In genomic region chr17:15824854-15825253, GRCm38 (mm10) we compare ENCODE assay signal across 9 mouse cellular contexts. TPM values are rescaled to one million over a fixed set of nuclear protein-coding genes. Genes with fewer than 3 reads are reported as not detected.
A peak's percentile ranks its signal among the peaks of the same experiment; 100 is the strongest.
DNase-seq lines count a peak whose midpoint lies in the region; ATAC-seq and TF ChIP-seq lines count a peak whose summit lies in the region.
"Had no signal": no experiment of that assay in that cellular context is flagged by ENCODE, and none has a peak within 500 bp of the region (broad histone marks: within the 10 kb centered on the region; RNA-seq: fewer than 3 reads in every experiment).

No protein-coding gene starts in this region.

- peak overlapping the region; percentile 80 for H3K4me2 ChIP-seq in embryonic facial prominence, embryonic 11.5 days (ENCODE audit: low read depth, low read length)
- peak overlapping the region; percentile 92 for H3K4me2 ChIP-seq in hindbrain, postnatal 0 days (ENCODE audit: low read depth, low read length)
- peak overlapping the region; percentile 73 for H3K4me2 ChIP-seq in midbrain, embryonic 16.5 days (ENCODE audit: low read length)

- TF ChIP-seq POLR2A in kidney, adult 2 months (IDR thresholded peaks at IDR 0.05; ENCODE audit: low read depth, low read length): no peak

- no peak for TF ChIP-seq CTCF in kidney, adult 2 months (conservative IDR thresholded peaks at IDR 0.05; ENCODE audit: insufficient read depth, insufficient read length, low read depth, low read length)
- no peak for TF ChIP-seq CTCF in hindbrain, postnatal 0 days (IDR thresholded peaks at IDR 0.05; ENCODE audit: low read depth)

- no peaks in the 10 kb centered on the region for H3K9me3 ChIP-seq in embryonic facial prominence, embryonic 11.5 days (replicated peaks; ENCODE audit: control insufficient read depth, low read length)
- H3K9me3 ChIP-seq in hindbrain, postnatal 0 days (ENCODE audit: low read length): no peaks in the 10 kb centered on the region
- H3K9me3 ChIP-seq in midbrain, embryonic 16.5 days (replicated peaks; ENCODE audit: control insufficient read depth, low read length, poor library complexity, severe bottlenecking): no peaks in the 10 kb centered on the region

- DNase-seq in kidney, adult 2 months: no peak
- no peak for DNase-seq in kidney, postnatal 25 days
- DNase-seq in embryonic facial prominence, embryonic 11.5 days (ENCODE audit: low spot score): no peak
- DNase-seq in hindbrain, postnatal 0 days (ENCODE audit: low spot score): no peak
- DNase-seq in adrenal gland, adult (ENCODE audit: inconsistent age in 2 of 2, low spot score in 1 of 2): no peak
- DNase-seq in layer of hippocampus, postnatal 36 days: no peak
- no peak for DNase-seq in cerebellum, postnatal 36 days

- 25% methylated on average over 3 of the region's 3 CpGs for WGBS in kidney, adult 2 months
- 19% methylated on average over 3 of the region's 3 CpGs for WGBS in embryonic facial prominence, embryonic 11.5 days
- WGBS in hindbrain, postnatal 0 days: 19% methylated on average over 3 of the region's 3 CpGs
- 12% methylated on average over 3 of the region's 3 CpGs for WGBS in midbrain, embryonic 16.5 days

- H3K4me1 ChIP-seq in kidney, adult 2 months (ENCODE audit: control insufficient read depth, insufficient read depth, low read length): peaks cover 12% of the 10 kb centered on the region
- no peaks in the 10 kb centered on the region; the same call in none of the 2 replicates for H3K4me1 ChIP-seq in embryonic facial prominence, embryonic 11.5 days (ENCODE audit: control insufficient read depth, insufficient read depth, low read length)
- peaks cover 4% of the 10 kb centered on the region; the same call in 1 of the 2 replicates for H3K4me1 ChIP-seq in hindbrain, postnatal 0 days (ENCODE audit: insufficient read depth, low read length)
- peaks cover 50% of the 10 kb centered on the region for H3K4me1 ChIP-seq in midbrain, embryonic 16.5 days (ENCODE audit: control insufficient read depth, insufficient read depth, low read length)

- no peaks in the 10 kb centered on the region for H3K36me3 ChIP-seq in kidney, adult 2 months (ENCODE audit: control insufficient read depth, insufficient read depth, low read length)
- no peaks in the 10 kb centered on the region; the same call in 1 of the 2 replicates for H3K36me3 ChIP-seq in embryonic facial prominence, embryonic 11.5 days (replicated peaks; ENCODE audit: control insufficient read depth, insufficient read depth, low read depth, low read length)
- no peaks in the 10 kb centered on the region for H3K36me3 ChIP-seq in hindbrain, postnatal 0 days (ENCODE audit: insufficient read depth, low read length)
- H3K36me3 ChIP-seq in midbrain, embryonic 16.5 days (ENCODE audit: control insufficient read depth, insufficient read depth, low read length): no peaks in the 10 kb centered on the region; the same call in 1 of the 2 replicates
- H3K36me3 ChIP-seq: G1E had no signal

- H3K27me3 ChIP-seq in kidney, adult 2 months (replicated peaks; ENCODE audit: control insufficient read depth, insufficient read depth, low read length): no peaks in the 10 kb centered on the region
- no peaks in the 10 kb centered on the region for H3K27me3 ChIP-seq in embryonic facial prominence, embryonic 11.5 days (ENCODE audit: control insufficient read depth, insufficient read depth, low read length)
- no peaks in the 10 kb centered on the region for H3K27me3 ChIP-seq in hindbrain, postnatal 0 days (ENCODE audit: insufficient read depth, low read length)
- no peaks in the 10 kb centered on the region for H3K27me3 ChIP-seq in midbrain, embryonic 16.5 days (ENCODE audit: control insufficient read depth, insufficient read depth, low read depth, low read length)

- H3K27ac ChIP-seq in kidney, adult 2 months (ENCODE audit: insufficient read depth, low read depth, low read length): no peak overlapping the region
- peak overlapping the region; percentile 60; the same call in 1 of the 2 replicates for H3K27ac ChIP-seq in embryonic facial prominence, embryonic 11.5 days (replicated peaks; ENCODE audit: low read depth, low read length)
- 0 out of 2 replicates have a peak overlapping the region, but pooled peaks have one; percentile 12 for H3K27ac ChIP-seq in hindbrain, postnatal 0 days
- H3K27ac ChIP-seq in midbrain, embryonic 16.5 days (ENCODE audit: low read length): 0 out of 2 replicates have a peak overlapping the region, but pooled peaks have one; percentile 29

- peak overlapping the region; percentile 46 for H3K9ac ChIP-seq in embryonic facial prominence, embryonic 11.5 days (replicated peaks; ENCODE audit: low read length)
- peak overlapping the region; percentile 86 for H3K9ac ChIP-seq in hindbrain, postnatal 0 days (replicated peaks; ENCODE audit: low read length)
- H3K9ac ChIP-seq in midbrain, embryonic 16.5 days (ENCODE audit: low read depth, low read length): peak overlapping the region; percentile 95

- peak overlapping the region; percentile 46 for H3K4me3 ChIP-seq in kidney, adult 2 months (ENCODE audit: insufficient read depth, low read depth, low read length)
- H3K4me3 ChIP-seq in embryonic facial prominence, embryonic 11.5 days (ENCODE audit: low read depth, low read length): peak overlapping the region; percentile 84
- peak overlapping the region; percentile 81 for H3K4me3 ChIP-seq in hindbrain, postnatal 0 days (ENCODE audit: low read length)
- H3K4me3 ChIP-seq in midbrain, embryonic 16.5 days (ENCODE audit: low read depth, low read length): peak overlapping the region; percentile 81

- no peak for ATAC-seq in embryonic facial prominence, embryonic 11.5 days (replicated peaks; ENCODE audit: insufficient number of reproducible peaks, low FRiP score, low TSS enrichment, low read depth)
- ATAC-seq in hindbrain, postnatal 0 days: no peak
- no peak for ATAC-seq in midbrain, embryonic 16.5 days

RNA-seq across cellular contexts. Expression of gene Rgmb, which starts 6.0 kb away (rescaled TPM):
- polyA plus RNA-seq in kidney, adult 2 months (2012; rRNA removed): 13.8 and 16.2 TPM in 2 replicates
- 26.0 and 28.9 TPM in 2 replicates for polyA plus RNA-seq in embryonic facial prominence, embryonic 11.5 days (2014; fragmentation: Nextera tagmentation; extraction: Ambion mirVana)
- 131 and 145 TPM in 2 replicates for total RNA-seq in hindbrain, postnatal 0 days (2014; rRNA removed)
- polyA plus RNA-seq in hindbrain, postnatal 0 days (2015; fragmentation: Nextera tagmentation; extraction: Ambion mirVana): 50.6 and 52.8 TPM in 2 replicates
- polyA plus RNA-seq in midbrain, embryonic 16.5 days (2015; fragmentation: Nextera tagmentation; extraction: Ambion mirVana): 56.8 and 57.1 TPM in 2 replicates
- 10 to 100 TPM; 76.0 to 82.0 TPM for total RNA-seq in layer of hippocampus, postnatal 36 days (2021)
- polyA plus RNA-seq: G1E had no signal
